Mouse (Mus musculus) lung, postnatal 25 days (tissue): Measurements from ENCODE around the gene Acsl1.
A peak's percentile ranks its signal among the peaks of the same experiment; 100 is the strongest.

Experiments
- DNase-seq: peaks from one replicate; pipeline ENCODE4 v3.0.0; 2022; ENCODE audit warnings: low spot score

Acsl1 gene

GRCm38 (mm10) chr8:46470792-46471781, at the start of gene Acsl1:
TSS of gene Acsl1 (plus strand) at chr8:46471037.
- peak; percentile 99 for DNase-seq

GRCm38 (mm10) chr8:46421515-46421914, 49.3 kb upstream of the Acsl1 start:
- peak; percentile 28 for DNase-seq

- no peak for DNase-seq
Observed at GRCm38 (mm10) chr8:46427940-46428339, 42.9 kb upstream of the Acsl1 start.

- DNase-seq: no peak
Observed at GRCm38 (mm10) chr8:46429871-46430270, 41.0 kb upstream of the Acsl1 start.

GRCm38 (mm10) chr8:46431921-46432320, 38.9 kb upstream of the Acsl1 start:
- DNase-seq: no peak

- no peak for DNase-seq
Observed at GRCm38 (mm10) chr8:46432581-46432980, 38.3 kb upstream of the Acsl1 start.

- no peak for DNase-seq
Observed at GRCm38 (mm10) chr8:46433656-46434055, 37.2 kb upstream of the Acsl1 start.

GRCm38 (mm10) chr8:46438491-46438890, 32.3 kb upstream of the Acsl1 start:
- no peak for DNase-seq

GRCm38 (mm10) chr8:46445964-46446915, 24.6 kb upstream of the Acsl1 start:
- no peak for DNase-seq

- DNase-seq: no peak
Observed at GRCm38 (mm10) chr8:46447334-46447733, 23.5 kb upstream of the Acsl1 start.

GRCm38 (mm10) chr8:46448606-46449005, 22.2 kb upstream of the Acsl1 start:
- DNase-seq: no peak

GRCm38 (mm10) chr8:46449063-46449462, 21.8 kb upstream of the Acsl1 start:
- no peak for DNase-seq

- DNase-seq: no peak
Observed at GRCm38 (mm10) chr8:46449723-46450251, 21.1 kb upstream of the Acsl1 start.

GRCm38 (mm10) chr8:46458215-46458811, 12.5 kb upstream of the Acsl1 start:
- DNase-seq: no peak

- no peak for DNase-seq
Observed at GRCm38 (mm10) chr8:46468400-46468799, 2.4 kb upstream of the Acsl1 start.

- DNase-seq: no peak
Observed at GRCm38 (mm10) chr8:46469071-46469769, 1.6 kb upstream of the Acsl1 start.

- DNase-seq: peak; percentile 35
Observed at GRCm38 (mm10) chr8:46470091-46470791, 596 bp upstream of the Acsl1 start.

GRCm38 (mm10) chr8:46471926-46472485, 1.2 kb downstream of the Acsl1 start:
- no peak for DNase-seq

- no peak for DNase-seq
Observed at GRCm38 (mm10) chr8:46474120-46474519, 3.3 kb downstream of the Acsl1 start.

GRCm38 (mm10) chr8:46474634-46475033, 3.8 kb downstream of the Acsl1 start:
- DNase-seq: no peak
